Mouse (Mus musculus) MN1 (cell line): ENCODE data around the gene Ctsh.

Source experiments
- DNase-seq: peaks from one replicate; pipeline ENCODE4 v3.0.0-alpha.2; 2016; ENCODE audit warnings: low spot score

Gene Ctsh

GRCm38 (mm10) chr9:90113151-90113550 lies 59.2 kb downstream of the Ctsh start:
- DNase-seq, result no peak

DNA sequence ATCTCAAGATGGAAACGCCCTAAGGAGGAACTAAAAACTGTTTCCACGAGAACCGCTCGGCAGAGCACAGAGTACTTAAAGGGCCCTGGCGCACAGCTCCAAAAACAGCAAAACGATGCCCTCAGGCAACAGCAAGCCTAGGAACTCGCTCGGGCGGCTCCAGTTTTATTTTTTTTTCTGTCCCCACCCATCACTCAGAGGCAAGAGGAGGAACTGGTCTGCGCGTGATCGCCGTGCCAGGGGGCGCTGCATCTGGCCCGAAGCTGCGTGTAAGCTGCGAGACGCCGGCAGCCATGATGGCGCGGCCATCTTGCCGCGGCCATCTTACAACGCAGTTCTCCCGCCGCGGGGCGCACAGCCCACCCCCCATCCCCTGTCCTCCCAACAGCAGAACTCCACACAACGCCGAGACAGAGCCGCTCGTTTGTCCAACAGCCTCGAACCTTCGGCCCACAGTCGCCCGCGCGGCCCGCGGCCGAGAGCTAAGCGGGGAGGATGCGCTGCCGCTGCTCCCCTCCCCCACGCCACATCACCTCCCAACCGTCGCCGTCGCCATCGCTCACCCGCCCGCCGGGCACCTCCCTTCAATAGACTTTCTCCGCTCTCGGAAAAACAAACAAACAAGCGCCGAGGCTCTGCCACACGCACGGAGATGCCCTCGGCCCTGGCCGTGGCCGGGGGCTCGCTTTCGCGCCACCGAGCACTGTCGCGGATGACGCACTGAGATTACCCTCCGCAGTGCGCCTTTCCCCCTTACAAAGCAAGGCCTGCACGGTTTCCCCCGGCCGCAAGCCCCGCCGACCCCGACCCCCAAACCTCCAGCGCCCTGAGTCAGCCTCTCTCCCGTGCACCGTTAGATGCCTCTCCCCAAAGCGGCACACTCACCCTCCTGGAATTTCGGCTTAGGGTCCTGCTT lies 60.0 kb downstream of the Ctsh start:
- peak; percentile 92 for DNase-seq

GRCm38 (mm10) chr9:90114567-90115307 lies 60.8 kb downstream of the Ctsh start, which contains the start of gene Morf4l1:
Gene Morf4l1, minus strand, starts transcription at chr9:90114774.
- DNase-seq, result peak; percentile 97

DNA sequence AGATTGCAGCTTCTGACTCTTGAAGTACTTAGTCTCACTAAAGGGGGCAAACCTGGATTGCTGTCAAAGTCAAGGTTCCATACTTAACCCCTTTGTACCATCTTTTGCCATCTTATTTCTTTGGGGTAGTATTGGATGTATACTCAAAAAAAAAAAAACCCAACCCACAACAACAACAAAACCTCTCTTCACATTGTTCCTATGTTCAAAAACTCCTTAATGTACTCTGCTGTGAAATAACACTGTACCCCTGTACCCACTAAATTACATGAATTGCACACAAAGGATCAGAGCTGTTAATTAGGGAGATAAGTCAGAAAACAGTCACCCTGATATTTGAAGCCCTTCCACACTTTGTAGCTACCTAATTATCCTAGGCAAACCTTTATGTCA lies 61.4 kb downstream of the Ctsh start:
- DNase-seq, result no peak

GRCm38 (mm10) chr9:90117234-90117633 lies 63.3 kb downstream of the Ctsh start:
- DNase-seq, result no peak

DNA sequence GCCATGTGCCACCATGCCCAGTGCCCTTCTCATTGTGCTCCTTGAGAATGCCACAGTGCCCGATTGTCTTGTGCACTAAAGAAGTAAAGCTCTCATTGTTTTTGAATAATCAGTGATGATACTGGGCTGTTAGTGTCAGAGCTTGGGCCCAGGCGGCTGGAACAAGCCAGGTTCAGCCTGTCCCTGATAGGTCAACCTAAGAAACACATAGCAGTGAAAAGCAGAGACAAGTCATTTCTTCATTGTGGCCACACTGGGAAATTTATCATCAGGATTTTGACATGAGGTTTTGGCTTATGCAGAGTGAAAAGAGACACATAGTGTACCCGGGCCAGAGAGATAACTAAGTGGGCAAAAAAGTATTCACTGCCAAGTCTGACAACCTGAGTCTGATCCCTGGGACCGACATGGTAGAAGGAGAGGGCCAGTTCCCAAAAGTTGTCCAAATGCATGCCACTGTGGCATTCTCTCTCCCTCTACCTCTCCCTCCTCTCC lies 68.3 kb downstream of the Ctsh start:
- DNase-seq, result no peak

DNA sequence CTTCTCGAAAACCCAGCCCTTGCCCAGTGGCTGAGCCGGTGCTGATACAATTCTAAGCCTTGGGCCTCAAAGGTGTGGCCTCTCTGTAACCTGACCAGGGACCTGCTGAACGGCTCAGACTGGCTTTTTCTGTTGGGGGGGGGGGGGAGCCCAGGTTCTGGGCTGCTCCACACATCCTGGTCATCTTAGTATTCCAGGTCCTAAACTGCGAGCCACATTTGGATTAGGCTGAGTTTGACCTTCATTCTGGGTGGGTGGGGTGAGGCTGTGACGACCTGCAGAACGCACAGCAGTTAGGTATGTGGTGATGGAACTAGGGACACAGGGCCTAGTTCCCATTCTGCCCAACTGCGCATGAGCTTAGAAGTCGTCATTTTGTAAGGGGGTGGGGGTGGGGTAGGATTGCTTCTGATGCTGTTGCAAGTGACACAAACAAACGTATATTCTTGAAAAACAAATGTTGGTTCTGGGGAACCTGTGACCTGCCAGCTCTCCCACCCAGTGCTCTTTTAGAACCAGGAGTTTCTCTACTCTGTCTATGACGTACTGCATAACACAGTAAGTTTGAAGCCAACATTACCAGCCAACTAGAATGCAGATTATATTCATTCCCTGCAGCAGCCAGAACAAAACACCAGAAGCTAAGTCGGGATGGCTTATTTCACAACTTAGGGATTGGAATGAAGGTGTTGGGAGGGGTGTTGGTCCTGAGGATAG lies 70.4 kb downstream of the Ctsh start:
- no peak for DNase-seq

GRCm38 (mm10) chr9:90124873-90125245 lies 70.9 kb downstream of the Ctsh start:
- peak; percentile 41 for DNase-seq
